Mouse (Mus musculus) heart, embryonic 11.5 days (tissue): ENCODE data around the gene Inhbc. TPM values are rescaled to one million over a fixed set of nuclear protein-coding genes. Genes with fewer than 3 reads are reported as not detected.

Experiments
- ATAC-seq: fragments of 200-750 bp; cut with Nextera tagmentation; replicated peaks from 2 replicates; pipeline ENCODE4 v1.8.0; 2017; ENCODE audit warnings: moderate library complexity; ENCODE audit not compliant: insufficient number of reproducible peaks, low FRiP score, low TSS enrichment
- H3K27ac ChIP-seq: fragments of 300-500 bp; sonication (generic); 2 replicates; pipeline ENCODE4 v1.5.1; 2014; ENCODE audit warnings: mild to moderate bottlenecking, low read depth, low read length
- H3K27me3 ChIP-seq: fragments of 300-500 bp; sonication (generic); 2 replicates; pipeline ENCODE4 v1.6.1; 2014; ENCODE audit warnings: mild to moderate bottlenecking, low read length, mixed read lengths; ENCODE audit not compliant: control insufficient read depth, insufficient read depth
- H3K36me3 ChIP-seq: fragments of 300-500 bp; sonication (generic); 2 replicates; pipeline ENCODE4 v1.6.1; 2014; ENCODE audit warnings: mild to moderate bottlenecking, low read length, moderate library complexity, mixed read lengths; ENCODE audit not compliant: control insufficient read depth, insufficient read depth
- H3K4me1 ChIP-seq: fragments of 300-500 bp; sonication (generic); 2 replicates; pipeline ENCODE4 v1.6.1; 2014; ENCODE audit warnings: low read length; ENCODE audit not compliant: control insufficient read depth, insufficient read depth
- H3K4me2 ChIP-seq: fragments of 300-500 bp; sonication (generic); 2 replicates; pipeline ENCODE4 v1.6.1; 2014; ENCODE audit warnings: mild to moderate bottlenecking, moderate library complexity
- H3K4me3 ChIP-seq: fragments of 300-500 bp; sonication (generic); 2 replicates; pipeline ENCODE4 v1.5.1; 2014; ENCODE audit warnings: low read depth, low read length
- H3K9ac ChIP-seq: fragments of 300-500 bp; sonication (generic); 2 replicates; pipeline ENCODE4 v1.6.1; 2014; ENCODE audit warnings: mild to moderate bottlenecking, low read depth, low read length, moderate library complexity
- H3K9me3 ChIP-seq: fragments of 300-500 bp; sonication (generic); replicated peaks from 2 replicates; pipeline ENCODE4 v1.6.1; 2016; ENCODE audit warnings: low read length; ENCODE audit not compliant: control insufficient read depth
- WGBS: fragments of 180-500 bp; shearing (Covaris S2); extraction: QIAGEN DNeasy Blood & Tissue Kit; methylation state at CpG from one replicate; pipeline ENCODE4 v1.1.7; 2014; ENCODE audit not compliant: insufficient replicate concordance; 5-methylcytosine and 5-hydroxymethylcytosine counted together
- polyA plus RNA-seq: library from polyadenylated mRNA; unstranded; fragments of >200 nt; fragmentation: Nextera tagmentation; extraction: Ambion mirVana; gene quantifications from 2 replicates; pipeline ENCODE4 v1.2.1, GENCODE M21; 2014

The Inhbc gene
- polyA plus RNA-seq, 1 experiment from 2014 or later, result 0.19 TPM

DNA sequence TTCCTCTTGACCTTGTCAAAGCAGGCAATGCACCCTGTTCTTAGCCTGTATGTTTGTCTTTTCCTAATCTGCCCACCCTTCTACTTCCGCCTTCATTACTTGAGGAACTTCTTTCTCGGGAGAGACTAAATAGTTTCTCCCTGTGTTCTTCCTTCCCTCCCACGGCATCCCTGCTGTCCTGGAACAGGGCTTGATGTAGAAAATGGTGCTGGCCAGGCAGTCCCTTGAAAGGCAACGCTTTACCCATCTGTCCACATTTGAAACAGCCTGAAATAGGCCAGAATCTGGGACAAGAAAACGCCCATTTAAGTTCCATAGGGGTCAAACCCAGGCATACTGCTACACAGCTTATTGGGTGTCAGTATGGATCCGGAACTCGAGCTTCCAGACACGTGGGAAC lies 20.4 kb downstream of the Inhbc start:
- no peaks in the 10 kb centered on the region for H3K4me1 ChIP-seq
- no peak overlapping the region for H3K4me2 ChIP-seq
- H3K9me3 ChIP-seq, result no peaks in the 10 kb centered on the region
- peaks cover 11% of the 10 kb centered on the region for H3K27me3 ChIP-seq
- H3K4me3 ChIP-seq, result no peak overlapping the region
- 67% methylated on average over 8 of the region's 8 CpGs for WGBS
- no peak overlapping the region for H3K9ac ChIP-seq
- H3K36me3 ChIP-seq, result no peaks in the 10 kb centered on the region
- no peak overlapping the region for H3K27ac ChIP-seq
- no peak for ATAC-seq

DNA sequence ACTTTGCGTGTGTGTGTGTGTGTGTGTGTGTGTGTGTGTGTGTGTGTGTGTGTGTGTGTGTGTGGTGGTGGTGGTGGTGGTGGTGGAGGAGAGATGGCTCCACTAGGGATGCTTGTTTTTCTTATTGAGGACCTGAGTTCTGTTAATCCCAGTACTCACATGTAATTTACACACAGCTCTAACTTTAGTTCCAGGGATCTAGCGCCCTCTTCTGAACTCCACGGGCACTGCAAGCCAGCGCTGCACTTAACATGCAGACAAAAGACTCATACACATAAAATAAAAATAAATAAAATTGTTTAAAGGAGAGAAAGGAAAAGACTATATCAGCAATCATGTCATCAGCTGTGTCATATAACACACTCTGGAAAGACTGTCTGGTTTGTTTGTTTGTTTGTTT lies 21.3 kb downstream of the Inhbc start:
- no peak for ATAC-seq
- Histone ChIP-seq H3K9ac (no peak overlapping the region), H3K27me3 (peaks cover 9% of the 10 kb centered on the region; the same call in 1 of the 2 replicates), H3K36me3 (no peaks in the 10 kb centered on the region), H3K4me1 (no peaks in the 10 kb centered on the region), H3K4me3 (no peak overlapping the region), H3K4me2 (no peak overlapping the region), H3K27ac (no peak overlapping the region), H3K9me3 (no peaks in the 10 kb centered on the region)
- WGBS, result 69% methylated on average over 4 of the region's 4 CpGs

DNA sequence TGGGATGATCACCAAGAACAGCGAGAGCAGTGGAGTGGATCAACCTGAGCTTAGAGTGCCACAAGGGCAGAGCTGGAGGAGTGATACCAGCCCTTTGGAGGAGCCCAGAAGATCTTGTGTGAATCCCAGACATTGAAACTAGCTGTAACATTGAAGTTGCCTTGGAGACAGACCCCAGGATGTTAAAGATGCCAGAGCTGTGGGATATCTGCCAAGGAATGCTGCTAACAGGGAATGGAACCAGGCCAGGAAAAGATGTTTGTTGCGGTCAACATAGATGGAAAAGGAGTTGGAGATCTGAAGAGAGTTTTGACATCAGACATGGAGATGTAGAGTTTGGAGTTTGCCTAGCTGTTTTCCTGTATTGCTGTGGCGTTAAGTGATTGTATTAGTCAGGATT lies 24.1 kb downstream of the Inhbc start:
- no peak for ATAC-seq
- Histone ChIP-seq H3K4me2 (no peak overlapping the region), H3K27me3 (peaks cover 11% of the 10 kb centered on the region), H3K9ac (no peak overlapping the region), H3K4me1 (peaks cover 6% of the 10 kb centered on the region; the same call in 1 of the 2 replicates), H3K27ac (no peak overlapping the region), H3K9me3 (no peaks in the 10 kb centered on the region), H3K4me3 (no peak overlapping the region), H3K36me3 (no peaks in the 10 kb centered on the region)
- 82% methylated on average over 3 of the region's 3 CpGs for WGBS

- no peak overlapping the region for H3K4me2 ChIP-seq
- H3K4me3 ChIP-seq, result no peak overlapping the region
- no peak overlapping the region for H3K27ac ChIP-seq
- H3K27me3 ChIP-seq, result peaks cover 22% of the 10 kb centered on the region
- peaks cover 21% of the 10 kb centered on the region for H3K4me1 ChIP-seq
- ATAC-seq, result no peak
- no peaks in the 10 kb centered on the region for H3K36me3 ChIP-seq
- H3K9me3 ChIP-seq, result no peaks in the 10 kb centered on the region
- 69% methylated on average over 3 of the region's 3 CpGs for WGBS
- H3K9ac ChIP-seq, result no peak overlapping the region
Observed at GRCm38 (mm10) chr10:127343029-127343428, 27.2 kb downstream of the Inhbc start.

- Histone ChIP-seq H3K27me3 (peaks cover 22% of the 10 kb centered on the region), H3K9me3 (no peaks in the 10 kb centered on the region), H3K4me2 (peak within 1 kb of the TSS; percentile 93), H3K4me1 (peaks cover 21% of the 10 kb centered on the region), H3K27ac (peak within 1 kb of the TSS; percentile 15; the same call in 1 of the 2 replicates), H3K36me3 (no peaks in the 10 kb centered on the region), H3K9ac (peak within 1 kb of the TSS; percentile 16; the same call in 1 of the 2 replicates), H3K4me3 (peak within 1 kb of the TSS; percentile 49)
- ATAC-seq, result no peak; the same call in 1 of the 2 replicates
- under 1% methylated on average over 29 of the region's 29 CpGs for WGBS
Observed at GRCm38 (mm10) chr10:127341891-127342639, 28.2 kb downstream of the Inhbc start, which contains the start of gene Gli1. TSS of gene Gli1 (minus strand) at chr10:127341974.

DNA sequence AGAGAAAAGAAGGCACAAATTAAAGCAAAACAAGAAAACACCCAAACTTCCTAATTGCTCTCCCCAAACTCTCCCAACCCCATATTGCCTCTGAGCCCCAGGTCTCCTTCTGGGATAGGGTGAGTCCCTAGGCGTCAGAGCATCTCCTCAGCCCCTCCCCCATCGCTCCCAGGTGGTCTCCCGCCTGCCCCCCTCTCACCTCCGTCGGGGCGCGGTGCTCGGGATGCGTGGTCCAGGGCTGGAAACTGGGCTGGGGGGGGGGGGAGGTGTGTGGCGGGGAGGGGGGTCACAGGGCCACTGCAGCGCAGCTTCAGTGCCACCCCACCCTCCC lies 28.9 kb downstream of the Inhbc start:
- Histone ChIP-seq H3K4me1 (peaks cover 21% of the 10 kb centered on the region), H3K4me3 (peak overlapping the region; percentile 49), H3K27me3 (peaks cover 22% of the 10 kb centered on the region), H3K9me3 (no peaks in the 10 kb centered on the region), H3K27ac (peak overlapping the region; percentile 15; the same call in 1 of the 2 replicates), H3K36me3 (no peaks in the 10 kb centered on the region), H3K4me2 (peak overlapping the region; percentile 93), H3K9ac (no peak overlapping the region)
- WGBS, result 0% methylated on average over 9 of the region's 11 CpGs
- ATAC-seq, result no peak

DNA sequence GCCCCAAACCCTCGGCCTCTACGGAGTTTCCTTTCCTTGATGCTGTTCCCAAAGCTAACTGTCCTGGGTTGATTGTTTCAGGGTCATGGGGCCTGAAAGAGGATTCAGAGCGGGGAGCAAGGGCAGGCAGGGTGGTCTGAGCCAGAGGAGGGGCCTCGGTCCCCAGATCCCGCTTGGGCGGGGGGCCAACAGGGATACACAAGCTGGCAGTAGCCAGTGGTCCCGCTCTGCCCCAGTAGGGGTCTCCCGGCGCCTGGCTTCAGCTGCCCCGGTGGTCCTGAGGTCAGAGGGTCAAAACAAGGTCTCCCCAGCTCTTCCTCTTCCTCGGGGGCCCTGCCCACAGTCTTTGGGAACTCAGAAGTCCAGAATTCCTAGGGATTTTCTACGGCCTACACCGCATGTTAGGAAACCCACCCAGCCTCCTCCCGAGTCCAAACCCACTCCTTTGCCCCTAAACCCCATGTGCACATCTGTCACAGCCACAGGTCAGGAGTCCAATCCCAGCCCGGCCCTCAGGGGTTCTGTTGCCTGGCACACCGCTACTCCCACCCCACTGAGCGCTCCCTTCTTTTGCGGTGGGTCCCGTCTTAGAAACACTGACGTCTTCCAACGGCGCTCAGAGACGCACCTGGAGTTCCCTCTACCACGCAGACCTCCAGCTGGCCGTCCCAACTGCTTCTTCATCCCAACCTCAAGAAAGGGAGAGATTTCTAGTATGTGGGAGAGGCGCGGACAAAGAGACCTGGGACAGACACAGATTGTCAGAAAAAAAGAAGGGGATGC lies 29.5 kb downstream of the Inhbc start:
- peak overlapping the region; percentile 49 for H3K4me3 ChIP-seq
- H3K4me2 ChIP-seq, result peak overlapping the region; percentile 93
- ATAC-seq, result no peak
- H3K9me3 ChIP-seq, result no peaks in the 10 kb centered on the region
- peaks cover 21% of the 10 kb centered on the region for H3K4me1 ChIP-seq
- peak overlapping the region; percentile 12; the same call in 1 of the 2 replicates for H3K27ac ChIP-seq
- H3K9ac ChIP-seq, result peak overlapping the region; percentile 29; the same call in 1 of the 2 replicates
- 1% methylated on average over 27 of the region's 27 CpGs for WGBS
- peaks cover 22% of the 10 kb centered on the region for H3K27me3 ChIP-seq
- no peaks in the 10 kb centered on the region for H3K36me3 ChIP-seq

DNA sequence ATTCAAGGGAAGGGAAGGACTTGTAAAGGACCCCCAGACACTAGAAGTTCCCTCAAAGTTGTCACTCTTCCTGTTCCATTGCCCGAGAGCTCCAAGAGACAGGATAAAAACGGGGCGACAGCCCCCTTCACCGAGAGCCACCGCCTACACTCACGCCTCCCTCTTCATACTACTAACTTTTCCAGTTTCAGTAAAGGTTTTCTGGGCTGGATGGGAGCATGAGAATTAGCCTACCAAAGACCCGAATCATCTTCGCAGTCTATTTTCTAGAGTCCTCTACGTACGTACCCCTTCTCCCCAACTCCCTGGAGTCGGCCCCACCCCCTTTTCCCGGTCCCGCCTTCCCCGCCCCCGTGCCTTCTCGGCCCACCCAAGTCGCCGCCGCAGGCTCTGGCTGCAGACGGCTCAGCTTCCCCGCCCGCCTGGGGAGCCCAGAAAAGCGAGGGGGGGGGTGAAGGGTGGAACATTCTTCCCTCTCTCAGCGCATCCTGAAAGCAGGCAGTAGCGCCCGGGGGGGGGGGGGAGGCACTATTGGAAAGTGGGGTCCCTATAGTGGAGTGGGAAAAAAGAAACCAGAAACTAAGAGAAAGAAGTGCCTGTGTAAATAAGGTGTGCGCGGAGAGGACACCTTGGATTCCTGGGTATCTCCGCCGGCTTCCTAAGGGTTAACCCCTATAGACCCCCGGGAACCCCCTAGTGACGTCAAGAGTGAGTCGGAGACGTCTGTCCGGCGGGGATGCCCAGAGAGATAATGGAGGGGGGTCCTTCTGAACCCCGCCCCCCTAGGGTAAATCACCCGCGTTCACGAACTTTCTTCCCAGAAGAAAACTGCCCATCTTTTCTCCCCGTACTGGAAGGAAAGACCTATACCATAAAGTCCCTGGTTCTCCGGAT lies 30.3 kb downstream of the Inhbc start:
- Histone ChIP-seq H3K36me3 (no peaks in the 10 kb centered on the region), H3K27me3 (peaks cover 22% of the 10 kb centered on the region), H3K27ac (peak overlapping the region; percentile 41; the same call in 1 of the 2 replicates), H3K4me2 (peak overlapping the region; percentile 93), H3K4me1 (peaks cover 21% of the 10 kb centered on the region), H3K9me3 (no peaks in the 10 kb centered on the region), H3K9ac (peak overlapping the region; percentile 43; the same call in 1 of the 2 replicates), H3K4me3 (peak overlapping the region; percentile 49)
- under 1% methylated on average over 42 of the region's 42 CpGs for WGBS
- no peak for ATAC-seq
